Mouse (Mus musculus): ENCODE data around the gene Tex50.
A peak's percentile ranks its signal among the peaks of the same experiment; 100 is the strongest.
"Not testable (repeated sequence)": the region's sequence is repeated elsewhere in the genome, so short reads cannot be mapped to it uniquely, and the experiment has no call there.

Gene Tex50

DNA sequence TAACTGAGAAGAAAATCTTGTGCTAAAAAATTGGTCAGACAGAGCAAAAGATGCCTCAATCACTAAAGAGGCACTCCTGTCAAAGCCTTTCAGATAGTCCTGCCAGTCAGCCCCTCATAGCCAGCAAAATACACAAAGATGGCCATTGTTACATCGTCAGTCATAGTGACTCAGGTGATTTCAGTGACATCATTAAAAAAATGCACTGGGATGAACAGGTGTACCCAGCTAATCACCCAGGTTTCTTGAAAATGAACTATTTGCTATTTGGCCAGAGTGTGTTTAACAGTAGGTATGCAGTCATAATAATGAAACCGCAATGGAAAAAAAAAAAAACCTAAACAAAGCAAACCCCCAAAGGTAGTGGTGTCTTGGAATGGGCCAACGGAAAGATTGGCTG, at the start of gene Tex50:
Tex50 (minus strand) TSS at position 101 of the 400 bp plus-strand sequence.
- DNase-seq (ENCODE audit: low spot score in 2 of 2) = no peak

DNA sequence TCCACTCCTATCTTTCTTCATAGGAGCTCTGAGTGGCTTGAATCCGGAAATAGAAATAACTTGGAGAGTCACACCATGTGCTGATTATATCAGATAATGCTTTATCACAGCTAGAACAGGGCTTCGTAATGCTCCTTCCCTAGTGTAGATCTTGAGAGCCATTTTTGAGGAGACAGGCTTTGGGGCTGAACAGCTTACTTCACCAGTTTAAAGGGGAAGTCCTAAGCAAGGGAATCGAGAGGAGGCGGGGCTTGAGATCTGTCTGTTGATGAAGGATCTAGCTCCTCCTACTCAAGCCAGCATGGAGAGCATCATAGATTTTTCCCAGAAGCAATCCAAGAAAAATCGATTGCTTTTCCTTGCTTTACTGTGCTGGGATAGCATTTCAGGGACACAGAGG, 40.7 kb upstream of the Tex50 start:
- no peak for DNase-seq (ENCODE audit: low spot score in 2 of 2)

DNA sequence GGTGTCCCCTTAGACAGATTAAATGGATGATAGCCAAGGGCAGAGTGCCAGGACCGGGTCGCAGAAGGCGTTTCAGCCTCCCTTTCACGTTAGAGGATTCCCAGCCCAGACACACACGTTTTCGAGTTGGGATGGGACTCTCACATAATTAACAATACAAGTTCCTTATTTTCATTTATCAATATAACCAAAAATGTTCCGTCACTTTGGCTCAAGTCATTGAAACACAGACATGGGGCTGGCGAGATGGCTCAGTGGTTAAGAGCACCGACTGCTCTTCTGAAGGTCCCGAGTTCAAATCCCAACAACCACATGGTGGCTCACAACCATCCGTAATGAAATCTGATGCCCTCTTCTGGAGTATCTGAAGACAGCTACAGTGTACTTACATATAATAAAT, 37.2 kb upstream of the Tex50 start:
- not testable (repeated sequence) for DNase-seq (ENCODE audit: low spot score in 2 of 2)

- DNase-seq (ENCODE audit: low spot score in 2 of 2) = peak; percentile 61 to 78
These were observed 36.6 kb upstream of the Tex50 start for GRCm38 (mm10) chr1:161195541-161196351.

DNA sequence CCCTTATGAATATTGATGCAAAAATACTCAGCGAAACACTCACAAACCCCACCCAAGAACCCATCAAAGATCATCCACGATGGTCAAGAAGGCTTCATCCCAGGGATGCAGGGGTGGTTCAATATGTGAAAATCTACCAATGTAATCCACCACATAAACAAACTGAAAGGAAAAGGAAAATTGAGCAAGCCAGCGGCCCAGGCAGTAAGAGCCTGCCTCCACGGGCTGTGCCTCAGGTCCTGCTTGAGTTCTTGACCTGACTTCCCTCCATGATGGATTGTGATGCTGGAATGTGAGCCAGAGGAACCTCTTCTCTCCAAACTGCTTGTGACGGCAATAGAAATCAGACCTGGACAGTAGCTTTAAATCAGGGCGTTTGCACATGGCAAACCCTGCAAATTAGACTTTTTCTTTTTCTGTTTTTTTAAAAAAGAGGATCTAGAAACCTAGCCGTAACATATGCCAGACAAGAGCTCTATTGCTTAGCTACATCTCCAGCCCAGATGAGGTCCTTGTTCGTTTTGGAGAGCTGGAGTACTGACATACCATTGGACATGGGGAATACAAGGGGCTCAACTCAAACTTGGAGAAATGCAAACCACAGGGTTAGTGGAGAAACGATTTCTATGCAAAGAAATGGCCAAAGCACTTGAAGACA, 31.3 kb upstream of the Tex50 start:
- no peak for DNase-seq (ENCODE audit: low spot score in 2 of 2)

DNA sequence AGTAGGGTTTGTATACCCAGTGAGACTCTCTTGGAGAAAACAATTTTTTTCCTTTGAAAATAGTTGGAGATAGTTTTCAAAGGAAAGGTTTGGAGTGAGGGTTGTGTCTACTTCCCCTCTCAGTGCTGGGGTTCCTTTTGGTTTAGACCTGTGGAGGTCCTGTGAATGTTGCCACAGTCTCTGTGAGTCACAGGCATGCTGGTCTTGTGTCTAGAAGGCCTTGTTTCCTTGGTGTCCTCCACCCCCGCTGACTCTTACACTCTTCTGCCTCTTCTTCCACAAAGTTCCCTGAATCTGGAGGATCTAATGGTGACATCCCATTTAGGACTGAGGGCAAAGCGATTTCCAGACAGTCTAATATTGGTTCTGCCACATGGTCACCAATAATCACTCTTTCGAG, 26.3 kb upstream of the Tex50 start:
- DNase-seq (ENCODE audit: low spot score in 2 of 2) = no peak

- no peak for DNase-seq (ENCODE audit: low spot score in 2 of 2)
These were observed 24.6 kb upstream of the Tex50 start for GRCm38 (mm10) chr1:161183677-161184076.

DNA sequence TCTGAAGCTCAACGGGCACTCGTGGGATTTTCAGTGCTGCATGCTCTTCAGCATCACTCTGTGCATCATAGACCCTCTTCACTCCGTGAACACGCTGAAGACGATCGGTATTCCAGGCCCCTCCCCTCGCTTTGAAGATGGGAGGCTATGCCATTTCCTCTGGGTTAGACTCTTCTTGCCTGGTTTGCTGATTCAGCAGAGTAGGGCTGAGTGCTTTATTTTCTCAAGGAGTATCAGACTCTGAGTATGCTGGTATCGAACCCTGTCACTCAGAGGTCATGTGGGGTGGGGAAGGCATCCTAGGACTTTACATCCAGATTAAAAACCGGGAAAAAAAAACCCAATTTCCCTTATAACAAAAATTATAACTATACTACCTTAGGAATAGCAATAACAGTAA, 23.3 kb upstream of the Tex50 start:
- DNase-seq (ENCODE audit: low spot score in 2 of 2) = no peak

DNA sequence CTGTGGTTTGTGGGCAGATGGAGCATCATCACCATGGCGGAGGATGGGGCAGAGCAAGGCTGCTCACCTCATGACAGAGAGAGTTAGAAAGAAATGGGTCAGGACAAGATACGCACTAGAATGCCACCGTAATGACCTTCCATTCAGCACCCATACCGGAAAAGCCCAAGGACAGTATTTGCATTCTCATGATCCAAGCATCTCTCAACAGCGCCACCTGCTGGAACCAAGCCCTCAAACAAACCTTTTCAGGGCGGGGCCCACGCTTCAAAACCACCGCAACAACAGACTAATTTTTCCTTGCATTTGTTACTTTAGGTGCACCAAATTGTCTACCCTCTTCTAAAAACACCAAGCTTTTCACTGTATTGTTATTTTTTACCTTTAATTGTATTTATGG, 21.6 kb upstream of the Tex50 start:
- DNase-seq (ENCODE audit: low spot score in 2 of 2) = peak in 1 of 2 experiments; percentile 53

DNA sequence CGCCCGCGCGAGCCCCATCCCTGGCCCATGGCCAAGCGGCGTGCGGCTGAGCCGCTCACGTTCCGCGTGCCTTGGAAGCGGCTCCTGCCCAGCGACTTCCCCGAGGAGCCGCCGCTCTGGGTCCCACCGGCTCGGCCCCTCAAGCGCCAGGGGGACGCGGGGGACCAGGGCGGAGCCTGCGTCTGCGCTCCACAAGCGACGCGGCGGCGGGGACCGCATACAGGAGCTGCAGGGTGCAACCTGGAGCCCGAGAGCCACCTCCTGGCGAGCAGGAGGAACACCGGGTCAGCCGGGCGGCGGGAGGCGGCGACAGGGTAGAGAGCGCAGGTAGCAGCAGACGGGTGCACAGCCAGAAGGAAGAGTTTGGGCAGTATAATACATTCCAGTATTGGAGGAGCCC, 11.5 kb upstream of the Tex50 start:
- DNase-seq (ENCODE audit: low spot score in 2 of 2) = peak in 1 of 2 experiments; percentile 63

GRCm38 (mm10) chr1:161160266-161160665, 1.2 kb upstream of the Tex50 start:
- DNase-seq (ENCODE audit: low spot score in 2 of 2) = no peak

- no peak for DNase-seq (ENCODE audit: low spot score in 2 of 2)
These were observed 2.6 kb downstream of the Tex50 start for GRCm38 (mm10) chr1:161156546-161156945.

- DNase-seq (ENCODE audit: low spot score in 2 of 2) = no peak
These were observed 8.0 kb downstream of the Tex50 start for GRCm38 (mm10) chr1:161151098-161151497.

- DNase-seq (ENCODE audit: low spot score in 2 of 2) = no peak
These were observed 11.2 kb downstream of the Tex50 start for GRCm38 (mm10) chr1:161147888-161148287.

- not testable (repeated sequence) for DNase-seq (ENCODE audit: low spot score in 2 of 2)
These were observed 13.5 kb downstream of the Tex50 start for GRCm38 (mm10) chr1:161145611-161146010.

- peak in 1 of 2 experiments; percentile 20 for DNase-seq (ENCODE audit: low spot score in 2 of 2)
These were observed 15.9 kb downstream of the Tex50 start for GRCm38 (mm10) chr1:161143216-161143615.

GRCm38 (mm10) chr1:161142531-161143159, 16.5 kb downstream of the Tex50 start, which contains the start of gene Ankrd45:
TSS of gene Ankrd45 (plus strand) at chr1:161142691.
- DNase-seq (ENCODE audit: low spot score in 2 of 2) = peak; percentile 36 to 73

GRCm38 (mm10) chr1:161140026-161140762, 18.9 kb downstream of the Tex50 start:
- no peak for DNase-seq (ENCODE audit: low spot score in 2 of 2)

GRCm38 (mm10) chr1:161139496-161139895, 19.6 kb downstream of the Tex50 start:
- no peak for DNase-seq (ENCODE audit: low spot score in 2 of 2)

DNA sequence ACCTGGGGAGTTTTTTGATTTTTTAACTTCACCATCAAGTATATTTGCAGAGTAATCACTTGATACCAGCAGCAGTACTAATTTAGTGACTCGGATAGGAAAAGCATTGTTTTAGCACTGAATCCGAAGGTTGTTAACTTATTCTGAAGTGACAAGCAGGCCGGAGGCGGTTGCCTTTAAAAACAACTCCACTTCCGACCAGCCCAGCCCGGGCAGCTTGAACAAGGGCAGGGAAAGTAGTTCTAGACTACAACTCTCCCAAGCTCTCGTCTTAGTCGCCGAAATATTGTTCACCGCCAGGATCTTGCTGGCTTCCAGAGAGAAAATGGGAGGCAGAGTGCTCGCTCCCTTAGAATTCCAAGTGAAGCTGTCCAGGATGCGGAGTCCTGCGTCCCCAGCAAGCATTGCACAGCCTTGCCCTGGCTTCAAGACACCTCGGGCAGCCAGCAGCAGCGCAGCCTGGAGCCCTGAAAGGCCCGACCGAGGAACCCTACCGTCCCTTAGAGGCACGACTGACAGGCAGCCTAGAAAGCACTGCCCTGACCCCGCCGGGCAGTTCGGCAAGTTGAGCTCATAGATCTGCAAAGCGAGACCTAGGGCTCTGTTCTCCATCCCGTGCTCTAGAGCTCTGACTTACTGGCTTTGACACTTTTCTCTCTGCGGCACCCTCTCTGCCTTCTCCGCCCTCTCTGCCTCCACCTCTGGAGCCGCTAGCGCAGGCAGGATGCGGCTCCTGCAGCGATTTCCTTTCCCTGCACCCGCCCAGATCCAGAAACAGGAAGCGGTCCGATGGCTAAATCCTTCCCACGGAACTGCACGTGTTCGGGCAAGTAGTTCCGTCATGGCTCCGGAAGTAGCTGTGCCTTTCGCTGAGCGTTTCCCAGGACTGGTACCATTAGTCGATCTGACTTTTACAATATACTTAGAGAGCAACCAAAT, 28.1 kb downstream of the Tex50 start, which contains the start of gene Klhl20:
Klhl20 (minus strand) TSS at position 786 of the 939 bp plus-strand sequence.
- DNase-seq (ENCODE audit: low spot score in 2 of 2) = peak; percentile 77 to 97

DNA sequence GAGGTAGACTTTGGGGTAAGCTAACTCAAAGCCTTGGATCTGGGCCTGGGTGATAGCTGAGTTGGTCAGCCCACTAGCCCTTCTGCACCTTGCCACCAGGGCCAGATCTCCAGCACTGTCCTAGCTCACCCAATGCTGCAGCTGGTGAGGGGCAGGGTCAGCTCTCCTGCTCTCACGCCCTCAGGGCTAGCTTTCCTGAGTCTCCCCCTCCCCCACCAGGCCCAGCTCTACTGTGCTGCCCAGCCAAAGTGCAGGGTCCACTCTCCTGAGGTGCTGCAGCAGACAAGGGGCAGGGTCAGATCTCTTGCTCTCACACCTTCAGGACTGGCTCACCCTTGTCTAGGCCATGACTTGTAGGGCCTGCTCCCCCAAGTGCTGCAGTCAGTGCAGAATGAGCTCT, 32.7 kb downstream of the Tex50 start:
- no peak for DNase-seq (ENCODE audit: low spot score in 2 of 2)
